Mouse (Mus musculus) heart, postnatal 4 days (tissue): ENCODE data around the gene Krt18. TPM values are rescaled to one million over a fixed set of nuclear protein-coding genes. Genes with fewer than 3 reads are reported as not detected.
"Not testable (repeated sequence)": the region's sequence is repeated elsewhere in the genome, so short reads cannot be mapped to it uniquely, and the experiment has no call there.

Experiments
- DNase-seq: peaks from one replicate; pipeline ENCODE4 v3.0.0; 2021
- total RNA-seq, 2 experiments: library from RNA; stranded (reverse); gene quantifications; 2 replicates each; pipeline ENCODE4 v1.2.3; 2021

Krt18 gene
- total RNA-seq, result 10 to 100 TPM; 14.9 to 15.4 TPM

DNA sequence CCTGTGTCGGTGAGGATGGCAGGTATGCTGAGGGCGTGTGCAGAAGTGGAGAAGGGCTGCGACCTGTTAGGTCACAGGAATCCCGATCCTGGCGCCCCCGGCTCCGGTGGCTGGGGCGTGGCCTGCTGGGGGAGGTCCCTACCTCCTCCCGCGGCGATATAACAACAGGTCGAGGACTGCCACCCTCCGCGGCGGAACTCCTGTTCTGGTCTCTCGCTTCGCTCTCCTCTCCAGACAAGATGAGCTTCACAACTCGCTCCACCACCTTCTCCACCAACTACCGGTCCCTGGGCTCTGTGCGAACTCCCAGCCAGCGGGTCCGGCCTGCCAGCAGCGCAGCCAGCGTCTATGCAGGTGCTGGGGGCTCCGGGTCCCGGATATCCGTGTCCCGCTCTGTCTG, at the start of gene Krt18:
Gene Krt18, plus strand, starts transcription at position 141 of the 400 bp plus-strand sequence.
- peak; percentile 37 for DNase-seq

DNA sequence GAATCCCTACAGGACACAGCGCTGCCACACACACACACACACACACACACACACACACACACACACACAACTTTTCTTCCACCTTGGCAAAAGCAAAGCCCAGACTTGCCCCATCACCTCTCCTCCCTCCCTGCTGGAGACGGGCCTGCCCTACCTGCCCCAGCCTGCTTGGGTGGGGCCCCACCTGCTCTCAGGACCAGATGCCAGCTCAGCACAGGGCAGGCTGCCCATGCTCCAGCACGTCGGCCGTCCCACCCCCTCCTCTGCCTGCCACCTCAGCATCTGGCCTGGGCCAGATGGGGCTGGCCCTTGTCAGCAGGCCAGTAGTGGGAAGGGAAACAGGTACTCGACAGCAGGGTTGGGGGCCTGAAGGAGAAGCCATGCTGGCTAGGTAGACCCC, 47.1 kb upstream of the Krt18 start:
- no peak for DNase-seq

DNA sequence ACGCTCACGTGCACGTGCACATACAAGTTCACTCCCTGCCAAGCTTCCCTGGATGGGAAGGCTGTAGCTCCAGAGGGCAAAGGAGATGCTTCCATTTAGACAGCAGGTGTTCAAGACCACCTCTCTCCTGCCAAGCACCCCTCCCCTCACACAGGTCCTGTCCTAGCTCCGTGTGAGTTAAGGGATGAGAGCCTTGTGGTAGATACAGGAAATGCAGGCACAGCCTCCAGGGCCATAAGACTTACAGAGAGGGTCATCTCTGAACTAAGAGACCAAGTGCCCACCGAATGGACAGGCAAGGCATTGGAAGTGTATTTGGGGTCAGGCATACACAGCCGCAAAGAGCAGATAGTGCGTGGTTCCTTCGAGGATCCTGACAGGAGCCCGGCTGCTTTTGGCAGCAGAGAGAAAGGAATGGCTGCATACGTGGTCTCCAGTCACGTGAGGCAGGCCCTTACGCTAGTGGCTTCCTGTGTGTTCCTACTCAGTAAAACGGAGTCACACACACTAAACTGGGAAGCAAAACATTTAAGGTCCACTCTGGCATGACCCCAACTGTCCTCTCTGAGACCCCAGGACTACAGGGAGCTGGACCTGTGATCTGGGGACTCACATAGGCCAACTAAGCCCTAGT, 44.5 kb upstream of the Krt18 start:
- no peak for DNase-seq

- peak; percentile 96 for DNase-seq
Measured at GRCm38 (mm10) chr15:101983949-101984601, 43.9 kb upstream of the Krt18 start.

DNA sequence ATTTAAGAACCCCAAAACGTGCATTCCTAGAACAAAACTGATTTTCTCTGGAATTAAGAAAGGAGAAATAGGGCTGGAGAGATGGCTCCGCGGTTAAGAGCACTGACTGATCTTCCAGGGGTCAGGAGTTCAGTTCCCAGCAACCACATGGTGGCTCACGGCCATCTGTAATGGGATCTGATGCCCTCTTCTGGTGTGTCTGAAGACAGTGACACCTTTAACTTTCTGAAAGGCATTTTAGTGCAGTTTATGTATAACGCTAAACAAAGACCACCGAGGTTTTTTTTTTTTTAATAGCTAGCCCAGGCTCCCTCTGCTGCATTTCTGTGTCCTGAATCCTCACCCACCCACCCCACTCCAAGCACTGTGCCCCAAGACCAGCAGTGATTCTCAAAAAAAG, 43.2 kb upstream of the Krt18 start:
- DNase-seq, result no peak

GRCm38 (mm10) chr15:101988119-101988518, 39.9 kb upstream of the Krt18 start:
- DNase-seq, result peak; percentile 90

- no peak for DNase-seq
Measured at GRCm38 (mm10) chr15:101988714-101989113, 39.3 kb upstream of the Krt18 start.

DNA sequence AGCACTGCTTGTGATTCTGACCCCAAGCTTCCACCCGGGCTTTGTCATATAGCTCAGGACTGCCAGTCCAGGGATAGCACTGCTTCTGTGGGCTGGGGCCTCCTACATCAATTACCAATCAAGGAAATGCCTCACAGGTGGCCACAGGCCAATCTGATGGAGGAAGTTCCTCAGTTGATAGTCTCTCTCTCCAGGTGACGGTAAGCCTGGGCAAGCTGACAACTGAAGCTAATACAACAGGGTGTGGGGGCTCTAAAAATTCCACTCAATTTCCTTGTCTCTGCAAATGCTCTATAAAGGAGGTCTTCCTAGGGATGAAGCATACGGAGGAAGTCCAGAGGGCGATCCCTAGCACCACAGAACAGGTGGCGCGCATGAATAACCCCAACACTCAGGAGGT, 37.0 kb upstream of the Krt18 start:
- no peak for DNase-seq

GRCm38 (mm10) chr15:101994365-101994764, 33.6 kb upstream of the Krt18 start:
- no peak for DNase-seq

GRCm38 (mm10) chr15:101995484-101996236, 32.3 kb upstream of the Krt18 start:
- no peak for DNase-seq

GRCm38 (mm10) chr15:101996450-101997078, 31.4 kb upstream of the Krt18 start:
- DNase-seq, result not testable (repeated sequence)

- DNase-seq, result no peak
Measured at GRCm38 (mm10) chr15:101999156-101999555, 28.8 kb upstream of the Krt18 start.

DNA sequence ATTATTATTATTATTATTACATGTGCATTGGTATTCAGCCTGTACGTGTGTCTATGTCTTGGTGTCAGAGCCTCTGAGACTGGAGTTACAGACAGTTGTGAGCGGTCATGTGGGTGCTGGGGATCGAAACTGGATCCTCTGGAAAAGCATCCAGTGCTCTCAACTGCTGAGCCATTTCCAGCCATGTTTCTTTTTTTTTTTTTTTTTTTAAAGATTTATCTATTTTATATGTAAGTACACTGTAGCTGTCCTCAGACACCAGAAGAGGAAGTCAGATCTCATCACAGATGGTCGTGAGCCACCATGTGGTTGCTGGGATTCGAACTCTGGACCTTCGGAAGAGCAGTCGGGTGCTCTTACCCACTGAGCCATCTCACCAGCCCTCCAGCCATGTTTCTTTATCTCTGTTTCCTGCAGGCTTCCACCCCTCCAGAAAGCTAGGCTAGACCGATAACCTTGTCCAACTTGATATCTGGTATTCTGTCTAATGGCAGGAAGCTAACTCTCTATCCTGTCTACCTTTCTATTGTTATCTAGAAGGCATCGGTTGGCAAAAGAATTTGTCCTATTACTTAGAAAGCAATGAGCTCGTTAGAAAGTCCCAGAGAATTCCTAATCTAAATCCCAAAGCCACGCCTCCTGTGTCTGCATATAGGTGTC, 28.2 kb upstream of the Krt18 start:
- no peak for DNase-seq

DNA sequence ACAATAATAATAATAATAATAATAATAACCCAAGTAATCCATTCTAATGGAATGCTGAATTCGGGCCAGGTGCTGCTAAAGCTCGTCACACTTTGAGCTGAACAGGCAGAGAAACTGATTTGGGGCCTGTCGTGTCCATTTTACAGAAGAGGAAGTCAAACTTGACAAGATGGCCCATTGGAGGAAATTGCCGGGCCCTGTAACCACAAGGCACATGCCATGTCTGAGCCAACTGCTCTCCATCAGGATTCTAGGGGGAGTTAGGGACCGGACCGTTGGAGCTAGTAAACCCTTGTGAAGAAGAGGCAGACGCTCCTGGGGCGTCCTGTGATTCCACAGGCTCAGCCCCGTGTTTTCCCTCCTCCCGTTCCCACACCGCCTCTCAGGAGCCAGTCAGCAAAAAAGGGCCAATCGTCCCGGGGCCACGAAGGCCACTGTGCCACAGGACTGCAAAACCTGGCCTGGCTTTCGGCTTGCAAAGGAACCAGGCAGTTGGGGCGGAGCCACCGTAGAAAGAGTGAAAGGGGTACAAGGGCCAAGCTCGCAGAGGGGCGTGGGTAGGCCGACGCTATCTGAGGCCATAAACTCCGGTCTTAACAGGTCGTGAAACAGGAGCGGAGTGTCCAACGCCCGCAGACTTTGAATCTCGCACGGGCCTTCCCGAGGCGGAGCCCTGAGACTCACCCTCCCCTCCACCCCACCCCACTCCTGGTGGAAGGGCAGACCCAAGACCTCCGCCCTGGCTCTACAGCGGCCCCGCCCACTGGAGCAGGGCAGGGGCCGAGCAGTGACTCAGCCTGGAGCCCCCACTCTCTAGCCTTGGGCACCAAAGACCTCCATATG, 25.1 kb upstream of the Krt18 start:
- DNase-seq, result peak; percentile 68

GRCm38 (mm10) chr15:102003516-102003915, 24.5 kb upstream of the Krt18 start:
- DNase-seq, result no peak

- DNase-seq, result no peak
Measured at GRCm38 (mm10) chr15:102004189-102004588, 23.8 kb upstream of the Krt18 start, which contains the start of gene Krt8. Gene Krt8, minus strand, starts transcription at chr15:102004482.

DNA sequence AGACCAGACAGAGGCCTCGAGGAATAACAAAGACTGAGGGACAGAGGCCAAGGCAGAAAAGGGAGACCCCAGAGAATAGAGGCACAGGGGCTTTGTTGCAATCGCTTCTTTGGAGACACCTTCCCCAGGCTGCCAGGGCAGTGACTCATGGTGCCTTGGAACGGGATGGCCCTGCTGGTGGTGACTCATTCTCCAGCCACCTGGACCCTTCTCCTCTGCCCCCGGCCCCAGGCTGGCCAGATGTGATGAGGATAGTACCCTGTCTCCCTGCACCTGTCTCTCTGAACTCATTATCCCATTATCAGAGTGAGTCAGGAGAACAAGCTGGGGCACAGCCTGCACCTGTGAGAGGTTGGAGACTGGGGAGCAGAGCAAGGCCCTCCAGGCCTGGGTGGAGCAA, 22.7 kb upstream of the Krt18 start:
- DNase-seq, result no peak

DNA sequence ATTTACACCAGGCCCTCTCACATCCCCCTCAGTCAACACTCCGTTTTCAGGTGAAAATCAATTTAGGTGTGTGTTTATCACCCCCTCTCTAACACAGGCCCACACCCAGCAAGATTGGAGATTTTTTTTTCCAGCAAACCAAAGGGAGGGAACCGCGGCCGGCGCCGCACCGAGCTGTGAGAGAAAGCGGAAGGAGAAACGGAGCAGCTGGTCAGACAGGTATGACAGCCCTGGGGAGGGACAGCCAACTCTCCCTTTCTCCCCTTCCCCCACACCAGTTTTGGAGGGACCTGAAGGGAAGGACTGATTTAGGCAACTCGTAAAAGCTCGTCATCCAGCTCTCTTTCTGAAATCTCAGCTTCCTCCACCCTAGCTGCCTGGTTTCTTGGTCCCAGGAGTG, 21.7 kb upstream of the Krt18 start:
- DNase-seq, result no peak

- no peak for DNase-seq
Measured at GRCm38 (mm10) chr15:102007097-102008069, 20.6 kb upstream of the Krt18 start.

- no peak for DNase-seq
Measured at GRCm38 (mm10) chr15:102010569-102011245, 17.3 kb upstream of the Krt18 start.
